Mouse (Mus musculus) limb, embryonic 10.5 days (tissue): ENCODE data around the gene Atxn1l. TPM values are rescaled to one million over a fixed set of nuclear protein-coding genes. Genes with fewer than 3 reads are reported as not detected.
A peak's percentile ranks its signal among the peaks of the same experiment; 100 is the strongest.

Experiments
- DNase-seq: peaks from one replicate; pipeline ENCODE4 v3.0.0-alpha.2; 2017; ENCODE audit warnings: low spot score
- H3K27ac ChIP-seq: fragments of 300-500 bp; sonication (generic); 2 replicates; pipeline ENCODE4 v1.5.1; 2016; ENCODE audit warnings: mild to moderate bottlenecking
- H3K27me3 ChIP-seq: fragments of 300-500 bp; sonication (generic); 2 replicates; pipeline ENCODE4 v1.6.1; 2016; ENCODE audit warnings: low read depth, mild to moderate bottlenecking; ENCODE audit not compliant: poor library complexity, severe bottlenecking
- H3K36me3 ChIP-seq: fragments of 300-500 bp; sonication (generic); 2 replicates; pipeline ENCODE4 v1.6.1; 2016; ENCODE audit warnings: mild to moderate bottlenecking, moderate library complexity
- H3K4me1 ChIP-seq: fragments of 300-500 bp; sonication (generic); 2 replicates; pipeline ENCODE4 v1.6.1; 2016
- H3K4me3 ChIP-seq: fragments of 300-500 bp; sonication (generic); 2 replicates; pipeline ENCODE4 v1.5.1; 2016; ENCODE audit warnings: mild to moderate bottlenecking, moderate library complexity
- H3K9me3 ChIP-seq: fragments of 300-500 bp; sonication (generic); replicated peaks from 2 replicates; pipeline ENCODE4 v1.6.1; 2016; ENCODE audit warnings: mild to moderate bottlenecking
- WGBS: fragments of 180-500 bp; shearing (Covaris S2); methylation state at CpG from one replicate; pipeline ENCODE4 v1.1.7; 2016; 5-methylcytosine and 5-hydroxymethylcytosine counted together
- polyA plus RNA-seq: library from polyadenylated mRNA; unstranded; fragments of >200 nt; fragmentation: Nextera tagmentation; extraction: Ambion mirVana; gene quantifications from 2 replicates; pipeline ENCODE4 v1.2.1, GENCODE M21; 2016

The Atxn1l gene
- polyA plus RNA-seq, 1 experiment from 2014 or later: 10.2 TPM

DNA sequence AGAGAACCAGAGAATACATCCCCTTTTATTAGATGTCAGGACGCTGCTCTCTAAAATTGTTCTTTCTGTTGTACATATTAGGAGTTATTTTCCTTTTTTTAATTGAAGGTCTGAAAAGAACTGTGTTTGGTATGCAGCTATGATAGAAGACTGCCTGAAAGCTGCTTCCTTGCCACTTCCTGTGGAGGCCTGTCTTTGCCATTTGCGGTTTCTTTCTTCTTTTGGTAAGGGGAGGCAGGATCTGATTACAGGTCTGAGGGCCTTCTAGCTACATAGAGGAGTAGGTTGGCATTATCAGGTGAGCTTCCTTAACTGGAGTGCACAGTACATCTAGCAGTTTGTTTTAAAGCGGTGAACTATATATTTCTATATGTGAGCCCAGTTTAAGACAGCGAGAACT lies 29.6 kb downstream of the Atxn1l start:
- peaks cover 19% of the 10 kb centered on the region for H3K27me3 ChIP-seq
- DNase-seq: no peak
- H3K27ac ChIP-seq: no peak overlapping the region
- WGBS: 95% methylated on average over 4 of the region's 4 CpGs
- no peaks in the 10 kb centered on the region for H3K9me3 ChIP-seq
- H3K4me1 ChIP-seq: peaks cover 16% of the 10 kb centered on the region
- H3K36me3 ChIP-seq: peaks cover 58% of the 10 kb centered on the region
- H3K4me3 ChIP-seq: no peak overlapping the region

DNA sequence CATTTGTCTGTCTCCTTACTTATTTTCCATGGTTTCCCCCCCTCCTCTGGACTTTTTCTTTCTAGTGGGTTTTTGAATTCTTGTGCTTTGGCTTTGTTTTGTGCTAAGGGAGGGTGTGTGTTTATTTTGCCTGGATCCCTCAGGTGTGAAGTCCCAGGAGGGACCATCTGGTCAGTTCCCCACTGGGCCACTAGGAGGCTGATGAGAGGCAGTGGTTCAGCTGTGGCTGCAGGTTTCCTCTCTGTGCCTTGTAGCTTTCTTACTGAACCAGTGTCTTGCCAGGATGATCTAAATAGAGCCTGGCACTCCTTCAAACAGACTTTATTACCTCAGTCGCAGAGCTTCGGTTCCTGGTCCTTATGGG lies 30.7 kb downstream of the Atxn1l start:
- Histone ChIP-seq H3K27ac (no peak overlapping the region), H3K9me3 (no peaks in the 10 kb centered on the region), H3K27me3 (peaks cover 26% of the 10 kb centered on the region), H3K36me3 (peaks cover 47% of the 10 kb centered on the region), H3K4me3 (peak overlapping the region; percentile 91), H3K4me1 (peaks cover 16% of the 10 kb centered on the region)
- DNase-seq: peak; percentile 82
- WGBS: 20% methylated on average over 2 of the region's 2 CpGs

DNA sequence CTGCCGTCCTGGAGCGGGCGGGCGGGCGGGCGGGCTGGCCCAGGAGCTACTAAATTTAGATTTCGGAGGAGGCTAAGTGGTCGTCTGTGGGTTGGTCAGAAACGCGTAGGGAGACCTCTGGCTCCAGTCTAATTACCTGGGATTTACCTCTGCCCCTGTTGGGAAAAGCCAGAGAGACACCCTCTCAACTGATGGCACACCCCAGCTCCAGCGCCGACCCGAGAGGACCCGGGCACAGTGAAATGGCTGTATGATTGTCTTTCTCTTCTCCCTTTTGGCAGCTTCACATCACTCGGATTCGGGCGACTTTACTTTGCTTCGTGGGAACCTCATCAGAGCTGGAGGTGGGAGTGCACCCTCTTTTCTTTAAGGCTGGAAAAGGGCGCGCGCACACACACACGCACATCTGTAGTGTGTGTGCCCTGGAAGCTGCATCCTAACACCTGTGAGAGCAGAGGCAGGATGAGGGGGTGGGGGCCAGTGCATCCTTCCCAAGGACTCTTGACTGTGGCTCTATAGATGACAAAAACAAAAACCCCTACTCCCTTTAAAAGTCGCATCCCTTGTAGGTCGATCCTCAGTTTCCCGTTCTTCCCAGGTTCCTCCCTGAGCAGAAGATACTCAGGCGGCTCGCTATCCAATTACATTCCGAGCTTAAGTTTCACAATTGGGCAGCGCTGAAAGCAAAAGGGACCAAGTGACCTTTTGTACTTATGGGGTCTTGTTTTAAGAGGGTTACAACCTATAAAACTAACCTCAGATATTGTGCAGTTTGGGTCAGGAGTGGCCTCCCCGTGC lies 31.3 kb downstream of the Atxn1l start:
- WGBS: 1% methylated on average over 30 of the region's 30 CpGs
- H3K36me3 ChIP-seq: peaks cover 41% of the 10 kb centered on the region
- H3K4me1 ChIP-seq: peaks cover 16% of the 10 kb centered on the region
- H3K27ac ChIP-seq: peak overlapping the region; percentile 100
- H3K27me3 ChIP-seq: peaks cover 26% of the 10 kb centered on the region
- H3K9me3 ChIP-seq: no peaks in the 10 kb centered on the region
- H3K4me3 ChIP-seq: peak overlapping the region; percentile 91
- peak; percentile 80 for DNase-seq

DNA sequence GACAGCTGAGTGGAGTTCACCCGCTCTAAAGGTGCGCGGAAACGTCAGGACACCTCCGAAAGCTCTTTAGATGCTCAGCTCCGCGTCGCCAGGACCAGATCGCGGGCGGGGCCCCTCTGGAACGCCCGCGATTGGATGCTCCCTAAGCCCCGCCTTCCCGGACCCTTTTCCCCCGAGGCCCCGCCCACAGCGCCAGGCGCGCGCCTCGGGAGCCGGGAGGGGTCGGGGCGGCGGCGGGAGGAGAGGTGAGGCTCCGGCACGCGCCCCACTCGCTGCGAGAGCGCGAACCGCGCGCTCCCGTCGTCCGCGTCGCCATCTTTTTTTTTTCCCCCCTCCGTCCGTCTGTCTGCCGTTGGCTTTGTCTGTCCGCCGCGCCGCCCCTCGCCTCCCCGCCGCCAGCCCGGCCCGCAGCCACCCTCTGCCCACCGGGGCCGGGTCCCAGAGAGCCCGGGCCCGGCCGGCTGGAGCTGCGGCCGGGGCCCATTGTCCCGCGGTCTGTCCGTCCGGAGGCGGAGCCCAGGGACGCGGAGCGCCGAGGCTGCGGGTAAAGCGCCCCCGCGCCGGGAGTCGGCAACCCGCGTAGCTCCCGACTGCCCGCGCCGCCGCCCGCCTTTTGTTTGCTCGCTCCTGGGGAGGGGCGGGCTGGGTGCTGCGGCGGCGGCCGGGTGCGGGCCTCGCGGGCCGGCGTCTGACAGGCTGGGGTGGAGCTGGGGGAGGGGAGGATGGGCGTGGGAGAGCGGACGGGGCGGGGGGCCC lies 32.0 kb downstream of the Atxn1l start, which contains the start of gene Zfp821:
Zfp821 (plus strand) TSS at position 227 of the 756 bp plus-strand sequence.
- DNase-seq: peak; percentile 95
- H3K36me3 ChIP-seq: peaks cover 33% of the 10 kb centered on the region

DNA sequence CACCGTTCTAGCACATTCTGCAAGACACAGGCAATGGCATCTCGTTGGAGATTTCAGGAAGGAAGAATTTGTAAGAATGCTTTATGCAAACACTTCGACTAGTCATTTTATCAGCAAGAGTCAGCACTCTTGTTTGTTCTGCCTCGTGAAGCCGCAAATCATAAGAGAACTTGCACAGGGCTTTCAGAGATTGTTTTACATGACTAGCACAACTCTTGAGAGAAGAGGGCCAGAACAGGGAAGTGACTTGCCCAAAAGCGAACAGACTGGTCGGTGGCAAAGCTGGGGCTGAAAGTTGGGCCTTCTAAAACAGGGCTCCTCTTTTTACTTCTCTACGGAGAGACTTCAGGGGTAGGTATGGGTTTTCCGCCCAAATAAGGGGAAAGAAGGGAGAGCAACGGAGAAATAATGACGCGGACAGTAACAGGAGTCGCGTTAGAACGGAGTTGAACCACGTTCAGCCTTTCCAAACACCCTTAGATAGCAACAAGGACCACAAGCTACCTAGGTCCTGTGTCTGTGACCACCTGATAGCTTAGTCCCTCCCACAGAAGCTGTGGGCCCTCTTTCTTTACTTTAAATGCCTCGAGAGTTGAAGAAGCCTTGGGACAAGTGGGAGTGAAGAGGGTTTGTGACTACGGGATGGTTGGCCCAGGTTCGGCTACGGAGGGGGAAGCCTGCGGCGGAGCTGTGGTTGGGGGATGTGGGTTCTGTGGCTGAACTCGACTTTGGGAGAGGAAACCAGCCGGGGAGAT lies 32.8 kb downstream of the Atxn1l start:
- Histone ChIP-seq H3K27ac (peak overlapping the region; percentile 100), H3K4me1 (peaks cover 16% of the 10 kb centered on the region), H3K9me3 (no peaks in the 10 kb centered on the region), H3K4me3 (peak overlapping the region; percentile 91), H3K27me3 (peaks cover 26% of the 10 kb centered on the region), H3K36me3 (peaks cover 26% of the 10 kb centered on the region)
- 14% methylated on average over 24 of the region's 24 CpGs for WGBS
- no peak for DNase-seq

More for the DNA sequence above, 32.0 kb downstream of the Atxn1l start, which contains the start of gene Zfp821:
- H3K4me1 ChIP-seq: peaks cover 16% of the 10 kb centered on the region
- H3K27me3 ChIP-seq: peaks cover 26% of the 10 kb centered on the region
- peak within 1 kb of the TSS; percentile 100 for H3K27ac ChIP-seq
- H3K4me3 ChIP-seq: peak within 1 kb of the TSS; percentile 91
- H3K9me3 ChIP-seq: no peaks in the 10 kb centered on the region
- WGBS: under 1% methylated on average over 94 of the region's 100 CpGs

DNA sequence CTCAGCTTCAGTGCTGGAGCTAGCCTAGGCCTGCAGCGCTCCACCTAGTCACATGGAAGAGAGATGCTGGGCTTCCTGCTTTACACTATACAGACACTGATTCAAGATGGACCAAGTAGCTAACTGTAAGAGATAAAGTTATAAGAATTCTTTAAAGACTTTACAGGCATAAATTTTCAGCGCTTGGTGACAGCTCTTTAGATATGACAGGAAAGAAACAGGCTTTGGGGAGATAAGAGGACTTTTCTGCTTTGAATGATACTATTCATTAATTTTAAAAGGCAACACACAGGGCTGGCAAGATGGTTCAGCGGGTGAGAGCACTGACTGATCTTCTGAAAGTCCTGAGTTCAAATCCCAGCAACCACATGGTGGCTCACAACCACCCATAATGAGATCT lies 39.1 kb downstream of the Atxn1l start:
- H3K36me3 ChIP-seq: no peaks in the 10 kb centered on the region
- no peak overlapping the region for H3K4me3 ChIP-seq
- 82% methylated on average over 3 of the region's 3 CpGs for WGBS
- no peak for DNase-seq
- no peak overlapping the region for H3K27ac ChIP-seq
- peaks cover 13% of the 10 kb centered on the region; the same call in 1 of the 2 replicates for H3K27me3 ChIP-seq
- no peaks in the 10 kb centered on the region for H3K9me3 ChIP-seq
- peaks cover 9% of the 10 kb centered on the region for H3K4me1 ChIP-seq

DNA sequence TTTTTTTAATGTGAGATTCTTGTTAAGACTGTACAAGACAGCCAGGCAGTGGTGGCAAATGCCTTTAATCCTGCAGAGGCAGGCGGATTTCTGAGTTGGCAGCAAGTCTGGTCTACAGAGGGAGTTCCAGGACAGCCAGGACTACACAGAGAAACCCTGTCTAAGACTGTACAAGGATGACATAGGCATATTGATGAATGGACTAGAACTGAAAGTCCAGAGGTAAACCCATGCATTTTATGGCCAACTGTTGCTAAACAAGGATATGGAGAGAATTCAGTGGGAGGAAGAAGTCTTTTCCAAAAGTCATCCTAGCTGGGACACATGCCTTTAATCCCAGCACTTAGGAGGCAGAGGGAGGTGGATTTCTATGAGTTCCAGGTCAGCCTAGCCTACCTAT lies 39.8 kb downstream of the Atxn1l start:
- no peak overlapping the region for H3K27ac ChIP-seq
- DNase-seq: no peak
- H3K36me3 ChIP-seq: no peaks in the 10 kb centered on the region
- peaks cover 9% of the 10 kb centered on the region for H3K4me1 ChIP-seq
- no peaks in the 10 kb centered on the region for H3K9me3 ChIP-seq
- no peak overlapping the region for H3K4me3 ChIP-seq
- WGBS: 81% methylated on average over 1 of the region's 1 CpGs
- H3K27me3 ChIP-seq: peaks cover 5% of the 10 kb centered on the region; the same call in 1 of the 2 replicates

DNA sequence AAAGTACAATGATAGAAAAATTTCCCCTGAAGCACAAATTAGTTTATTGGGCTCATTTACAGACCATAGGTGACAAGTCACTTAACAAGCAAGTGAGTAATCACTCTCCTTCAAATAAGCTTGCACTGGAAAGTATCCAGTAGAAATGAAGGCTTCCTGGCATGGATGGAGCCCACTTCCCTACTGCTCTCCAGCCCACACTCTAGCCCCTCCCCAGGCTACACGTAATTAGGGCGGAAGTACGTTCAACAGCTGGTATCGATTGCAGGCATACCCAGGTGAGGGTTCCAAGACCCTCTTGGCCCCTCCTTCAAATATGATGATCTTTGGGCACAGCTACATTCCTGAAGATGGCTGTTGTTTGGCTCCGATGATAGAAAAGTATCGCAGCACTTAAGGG lies 43.4 kb downstream of the Atxn1l start:
- no peaks in the 10 kb centered on the region for H3K27me3 ChIP-seq
- WGBS: 42% methylated on average over 6 of the region's 6 CpGs
- H3K4me1 ChIP-seq: peaks cover 25% of the 10 kb centered on the region
- peaks cover 3% of the 10 kb centered on the region; the same call in 1 of the 2 replicates for H3K36me3 ChIP-seq
- no peak overlapping the region for H3K27ac ChIP-seq
- no peaks in the 10 kb centered on the region for H3K9me3 ChIP-seq
- peak; percentile 33 for DNase-seq
- peak overlapping the region; percentile 99 for H3K4me3 ChIP-seq

DNA sequence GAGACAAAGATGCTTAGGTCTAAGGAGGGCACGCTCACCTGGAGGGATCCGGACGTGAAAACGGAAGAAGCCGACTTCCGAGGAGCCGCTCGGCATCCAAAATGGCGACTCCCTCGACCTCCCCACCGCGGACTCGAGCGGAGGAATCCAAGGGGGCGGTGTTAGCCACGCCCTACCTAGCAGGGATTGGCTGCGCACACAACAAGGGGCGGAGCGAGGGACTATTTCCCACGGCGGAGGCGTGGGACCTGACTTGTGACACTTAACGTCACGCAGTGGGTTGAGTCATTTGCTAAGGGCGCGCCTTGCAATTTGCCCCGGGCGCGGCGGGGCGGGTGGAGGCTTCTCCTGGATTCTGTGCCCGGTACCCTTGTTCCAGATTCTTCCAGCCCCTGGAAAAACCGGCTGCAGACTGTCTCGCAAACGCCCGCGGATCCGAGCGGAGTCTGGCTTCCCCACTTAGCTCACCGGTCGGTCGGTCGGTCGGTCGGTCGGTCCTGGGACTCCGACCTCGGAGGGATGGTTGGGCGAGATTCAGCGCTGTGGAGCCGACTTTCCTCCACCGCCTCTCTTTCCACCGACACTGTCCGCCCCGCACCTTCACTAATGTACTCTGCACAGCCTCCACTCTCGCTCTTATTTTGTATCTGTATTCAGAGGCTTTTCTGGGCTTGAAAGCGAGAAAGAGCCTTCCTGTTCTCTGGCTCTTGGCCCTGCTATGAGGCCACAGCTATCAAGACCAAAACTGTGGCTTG lies 44.2 kb downstream of the Atxn1l start, which contains the start of gene Ist1:
Ist1 (minus strand) TSS at position 115 of the 755 bp plus-strand sequence.
- H3K27ac ChIP-seq: peak within 1 kb of the TSS; percentile 95
- DNase-seq: peak; percentile 99
- H3K36me3 ChIP-seq: peaks cover 6% of the 10 kb centered on the region; the same call in 1 of the 2 replicates
- H3K27me3 ChIP-seq: no peaks in the 10 kb centered on the region
- peak within 1 kb of the TSS; percentile 99 for H3K4me3 ChIP-seq
- peaks cover 25% of the 10 kb centered on the region for H3K4me1 ChIP-seq
- no peaks in the 10 kb centered on the region for H3K9me3 ChIP-seq
- WGBS: under 1% methylated on average over 57 of the region's 57 CpGs

DNA sequence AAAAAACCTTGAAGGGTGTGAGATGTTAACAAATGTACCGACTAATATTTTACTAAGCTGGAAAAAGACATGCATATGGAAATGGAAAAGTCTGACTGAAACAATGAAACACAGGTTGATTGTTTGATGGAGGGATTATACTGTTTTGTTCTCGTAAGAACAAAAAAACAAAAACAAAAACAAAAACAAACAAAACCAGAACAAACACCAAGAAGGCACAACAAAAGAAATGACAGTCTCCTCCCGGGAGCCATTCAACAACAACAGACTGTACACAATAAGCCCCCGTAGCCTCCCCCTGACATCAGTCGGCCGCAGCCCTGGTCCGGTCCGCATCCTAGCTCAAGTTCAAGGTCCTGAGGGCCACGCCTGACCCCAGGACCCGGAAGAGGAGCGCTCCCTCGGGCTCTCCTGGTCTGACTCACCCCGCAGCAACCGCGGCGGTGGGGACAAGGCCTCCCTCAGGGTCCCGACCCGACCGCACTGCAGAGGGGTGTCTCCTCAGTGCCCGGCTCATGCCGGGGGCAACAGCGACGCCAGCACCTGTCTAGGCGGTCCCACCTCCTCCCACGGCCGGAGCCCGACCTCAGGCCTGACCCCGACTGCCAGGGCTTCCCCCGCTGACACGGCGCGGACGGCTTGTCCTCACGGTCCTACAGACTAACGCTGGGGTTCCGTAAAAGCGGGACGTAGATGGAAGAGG lies 44.9 kb downstream of the Atxn1l start:
- Histone ChIP-seq H3K27me3 (no peaks in the 10 kb centered on the region), H3K9me3 (no peaks in the 10 kb centered on the region), H3K4me3 (peak overlapping the region; percentile 99), H3K27ac (peak overlapping the region; percentile 95), H3K36me3 (peaks cover 9% of the 10 kb centered on the region; the same call in 1 of the 2 replicates), H3K4me1 (peaks cover 25% of the 10 kb centered on the region)
- no peak for DNase-seq
- WGBS: under 1% methylated on average over 38 of the region's 38 CpGs

DNA sequence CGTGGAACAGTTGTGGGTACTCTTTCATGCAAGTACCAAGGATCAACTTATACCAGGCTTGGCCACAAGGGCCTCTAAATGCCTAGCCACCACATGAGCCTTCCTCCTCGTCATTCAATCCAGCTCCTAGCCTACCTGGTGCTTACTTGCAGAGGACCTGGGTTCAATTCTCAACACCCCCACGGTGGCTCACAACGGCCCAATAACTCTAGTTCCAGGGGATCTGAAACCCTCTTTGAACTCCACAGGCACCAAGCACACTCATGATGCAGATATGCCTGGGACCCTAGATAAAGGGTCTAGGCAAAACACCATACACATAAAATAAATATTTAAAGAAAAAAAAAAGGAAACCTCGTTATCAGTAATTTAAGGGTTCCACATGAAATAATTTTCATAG lies 45.8 kb downstream of the Atxn1l start:
- 62% methylated on average over 5 of the region's 5 CpGs for WGBS
- Histone ChIP-seq H3K36me3 (peaks cover 11% of the 10 kb centered on the region; the same call in 1 of the 2 replicates), H3K4me1 (peaks cover 25% of the 10 kb centered on the region), H3K9me3 (no peaks in the 10 kb centered on the region), H3K4me3 (peak overlapping the region; percentile 99), H3K27ac (no peak overlapping the region), H3K27me3 (no peaks in the 10 kb centered on the region)
- DNase-seq: peak; percentile 39
